Mouse (Mus musculus) megakaryocyte-erythroid progenitor cell, adult 5-6 weeks (primary cell): Measurements from ENCODE around the gene Sult1a1. TPM values are rescaled to one million over a fixed set of nuclear protein-coding genes. Genes with fewer than 3 reads are reported as not detected.
"Not testable (repeated sequence)": the region's sequence is repeated elsewhere in the genome, so short reads cannot be mapped to it uniquely, and the experiment has no call there.

Source experiments
- ATAC-seq: replicated peaks from 2 replicates; pipeline ENCODE4 v1.8.0; 2016; ENCODE audit warnings: mild to moderate bottlenecking, inconsistent platforms; ENCODE audit not compliant: severe bottlenecking, poor library complexity, low FRiP score, low TSS enrichment
- total RNA-seq, 2 experiments: library from RNA; stranded (forward) in 1 of 2; stranded (reverse) in 1 of 2; fragments of 200-1000, 215-1000 nt in 1 of 2; fragments of >200 nt in 1 of 2; fragmentation: Nextera tagmentation in 1 of 2; gene quantifications; 2 replicates each; pipeline ENCODE4 v1.2.3; 2014 to 2017

Sult1a1 gene
- total RNA-seq, 2 experiments from 2014 or later, result not detected

- no peak for ATAC-seq
These were observed 4.1 kb downstream of the Sult1a1 start for GRCm38 (mm10) chr7:126672111-126672510.

- ATAC-seq, result no peak
These were observed 6.1 kb downstream of the Sult1a1 start for GRCm38 (mm10) chr7:126670152-126670551.

GRCm38 (mm10) chr7:126668452-126668851 is 7.8 kb downstream of the Sult1a1 start:
- no peak for ATAC-seq

- ATAC-seq, result no peak
These were observed 8.6 kb downstream of the Sult1a1 start for GRCm38 (mm10) chr7:126667495-126668090.

- ATAC-seq, result no peak
These were observed 11.0 kb downstream of the Sult1a1 start for GRCm38 (mm10) chr7:126665269-126665668.

GRCm38 (mm10) chr7:126663646-126664045 is 12.6 kb downstream of the Sult1a1 start:
- no peak for ATAC-seq

- ATAC-seq, result no peak
These were observed 16.5 kb downstream of the Sult1a1 start for GRCm38 (mm10) chr7:126659771-126660170.

GRCm38 (mm10) chr7:126657522-126657921 is 18.7 kb downstream of the Sult1a1 start:
- no peak for ATAC-seq

GRCm38 (mm10) chr7:126655695-126656094 is 20.5 kb downstream of the Sult1a1 start:
- no peak for ATAC-seq

GRCm38 (mm10) chr7:126653991-126654390 is 22.2 kb downstream of the Sult1a1 start:
- ATAC-seq, result no peak

- 0 out of 2 replicates have a peak, but pooled peaks have one; percentile 15 for ATAC-seq
These were observed 25.4 kb downstream of the Sult1a1 start for GRCm38 (mm10) chr7:126650852-126651251.

GRCm38 (mm10) chr7:126649231-126650051 is 26.8 kb downstream of the Sult1a1 start, which contains the start of gene Sgf29:
Gene Sgf29 (plus strand): TSS chr7:126649309.
- ATAC-seq, result peak; percentile 88

GRCm38 (mm10) chr7:126648486-126648885 is 27.7 kb downstream of the Sult1a1 start:
- ATAC-seq, result no peak

GRCm38 (mm10) chr7:126645708-126646107 is 30.5 kb downstream of the Sult1a1 start:
- no peak for ATAC-seq

GRCm38 (mm10) chr7:126644914-126645313 is 31.3 kb downstream of the Sult1a1 start:
- no peak for ATAC-seq

GRCm38 (mm10) chr7:126644345-126644744 is 31.9 kb downstream of the Sult1a1 start:
- no peak for ATAC-seq

- not testable (repeated sequence) for ATAC-seq
These were observed 33.0 kb downstream of the Sult1a1 start for GRCm38 (mm10) chr7:126643244-126643617.

GRCm38 (mm10) chr7:126642545-126643243 is 33.5 kb downstream of the Sult1a1 start:
- ATAC-seq, result no peak

GRCm38 (mm10) chr7:126636733-126637520 is 39.3 kb downstream of the Sult1a1 start:
- ATAC-seq, result peak; percentile 75; the same call in 1 of the 2 replicates
